Mouse (Mus musculus): ENCODE measurements around the gene Nat8. TPM values are rescaled to one million over a fixed set of nuclear protein-coding genes. Genes with fewer than 3 reads are reported as not detected.
"Not testable (repeated sequence)": the region's sequence is repeated elsewhere in the genome, so short reads cannot be mapped to it uniquely, and the experiment has no call there.

The Nat8 gene
- 0.33 TPM in 1 of 2 replicates, not detected in the other for polyA plus RNA-seq (2015; fragmentation: Nextera tagmentation; extraction: Ambion mirVana)

GRCm38 (mm10) chr6:85831796-85832321 lies at the start of gene Nat8:
Gene Nat8 (minus strand): TSS chr6:85832082.
- ATAC-seq = no peak

GRCm38 (mm10) chr6:85869006-85869405 lies 37.1 kb upstream of the Nat8 start, which contains the start of gene Nat8f2:
Gene Nat8f2 (minus strand): TSS chr6:85869158.
- H3K4me2 ChIP-seq (ENCODE audit: low read length); H3K4me1 ChIP-seq (ENCODE audit: control insufficient read depth, insufficient read depth, low read length); H3K9me3 ChIP-seq (replicated peaks; ENCODE audit: control insufficient read depth, low read length, poor library complexity, severe bottlenecking); H3K27ac ChIP-seq (ENCODE audit: low read length); H3K36me3 ChIP-seq (ENCODE audit: control insufficient read depth, insufficient read depth, low read length); H3K27me3 ChIP-seq (ENCODE audit: control insufficient read depth, insufficient read depth, low read depth, low read length); ATAC-seq; H3K9ac ChIP-seq (ENCODE audit: low read depth, low read length); H3K4me3 ChIP-seq (ENCODE audit: low read depth, low read length): not testable (repeated sequence)
- 82% methylated on average over 5 of the region's 5 CpGs for WGBS

More at GRCm38 (mm10) chr6:85831796-85832321, at the start of gene Nat8:
- no peaks in the 10 kb centered on the region for H3K9me3 ChIP-seq (replicated peaks; ENCODE audit: control insufficient read depth, low read length, poor library complexity, severe bottlenecking)
- H3K4me1 ChIP-seq (ENCODE audit: control insufficient read depth, insufficient read depth, low read length) = no peaks in the 10 kb centered on the region
- H3K9ac ChIP-seq (ENCODE audit: low read depth, low read length) = no peak within 1 kb of the TSS
- no peaks in the 10 kb centered on the region for H3K36me3 ChIP-seq (ENCODE audit: control insufficient read depth, insufficient read depth, low read length)
- no peak within 1 kb of the TSS for H3K27ac ChIP-seq (ENCODE audit: low read length)
- WGBS = 83% methylated on average over 7 of the region's 7 CpGs
- H3K4me2 ChIP-seq (ENCODE audit: low read length) = no peak within 1 kb of the TSS
- no peaks in the 10 kb centered on the region for H3K27me3 ChIP-seq (ENCODE audit: control insufficient read depth, insufficient read depth, low read depth, low read length)
- H3K4me3 ChIP-seq (ENCODE audit: low read depth, low read length) = no peak within 1 kb of the TSS

- H3K27me3 ChIP-seq (ENCODE audit: control insufficient read depth, insufficient read depth, low read depth, low read length) = no peaks in the 10 kb centered on the region
- no peaks in the 10 kb centered on the region for H3K4me1 ChIP-seq (ENCODE audit: control insufficient read depth, insufficient read depth, low read length)
- no peak overlapping the region for H3K4me2 ChIP-seq (ENCODE audit: low read length)
- H3K9ac ChIP-seq (ENCODE audit: low read depth, low read length) = no peak overlapping the region
- no peak overlapping the region for H3K27ac ChIP-seq (ENCODE audit: low read length)
- H3K36me3 ChIP-seq (ENCODE audit: control insufficient read depth, insufficient read depth, low read length) = no peaks in the 10 kb centered on the region
- no peak overlapping the region for H3K4me3 ChIP-seq (ENCODE audit: low read depth, low read length)
- WGBS = 87% methylated on average over 8 of the region's 8 CpGs
- no peaks in the 10 kb centered on the region for H3K9me3 ChIP-seq (replicated peaks; ENCODE audit: control insufficient read depth, low read length, poor library complexity, severe bottlenecking)
- ATAC-seq = no peak
Observed at GRCm38 (mm10) chr6:85867726-85868690, 36.1 kb upstream of the Nat8 start.

- not testable (repeated sequence) for H3K9ac ChIP-seq (ENCODE audit: low read depth, low read length); H3K4me1 ChIP-seq (ENCODE audit: control insufficient read depth, insufficient read depth, low read length); H3K27me3 ChIP-seq (ENCODE audit: control insufficient read depth, insufficient read depth, low read depth, low read length); H3K9me3 ChIP-seq (replicated peaks; ENCODE audit: control insufficient read depth, low read length, poor library complexity, severe bottlenecking); H3K27ac ChIP-seq (ENCODE audit: low read length); H3K4me2 ChIP-seq (ENCODE audit: low read length); ATAC-seq; H3K4me3 ChIP-seq (ENCODE audit: low read depth, low read length); H3K36me3 ChIP-seq (ENCODE audit: control insufficient read depth, insufficient read depth, low read length)
- WGBS = 62% methylated on average over 1 of the region's 1 CpGs
Observed at GRCm38 (mm10) chr6:85866995-85867394, 35.1 kb upstream of the Nat8 start.

GRCm38 (mm10) chr6:85866166-85866565 lies 34.3 kb upstream of the Nat8 start:
- not testable (repeated sequence) for H3K36me3 ChIP-seq (ENCODE audit: control insufficient read depth, insufficient read depth, low read length); H3K9ac ChIP-seq (ENCODE audit: low read depth, low read length); ATAC-seq; H3K27ac ChIP-seq (ENCODE audit: low read length); H3K4me3 ChIP-seq (ENCODE audit: low read depth, low read length); H3K4me2 ChIP-seq (ENCODE audit: low read length); H3K27me3 ChIP-seq (ENCODE audit: control insufficient read depth, insufficient read depth, low read depth, low read length); H3K4me1 ChIP-seq (ENCODE audit: control insufficient read depth, insufficient read depth, low read length); H3K9me3 ChIP-seq (replicated peaks; ENCODE audit: control insufficient read depth, low read length, poor library complexity, severe bottlenecking)
- WGBS = 89% methylated on average over 3 of the region's 3 CpGs

- H3K4me1 ChIP-seq (ENCODE audit: control insufficient read depth, insufficient read depth, low read length); H3K9ac ChIP-seq (ENCODE audit: low read depth, low read length); H3K4me3 ChIP-seq (ENCODE audit: low read depth, low read length); H3K27me3 ChIP-seq (ENCODE audit: control insufficient read depth, insufficient read depth, low read depth, low read length); H3K36me3 ChIP-seq (ENCODE audit: control insufficient read depth, insufficient read depth, low read length); H3K4me2 ChIP-seq (ENCODE audit: low read length); H3K27ac ChIP-seq (ENCODE audit: low read length); H3K9me3 ChIP-seq (replicated peaks; ENCODE audit: control insufficient read depth, low read length, poor library complexity, severe bottlenecking); ATAC-seq: not testable (repeated sequence)
- 70% methylated on average over 5 of the region's 7 CpGs for WGBS
Observed at GRCm38 (mm10) chr6:85864900-85865639, 33.2 kb upstream of the Nat8 start.

- no peak for ATAC-seq
- Histone ChIP-seq H3K36me3 (ENCODE audit: control insufficient read depth, insufficient read depth, low read length) (no peaks in the 10 kb centered on the region), H3K4me1 (ENCODE audit: control insufficient read depth, insufficient read depth, low read length) (no peaks in the 10 kb centered on the region), H3K9me3 (replicated peaks; ENCODE audit: control insufficient read depth, low read length, poor library complexity, severe bottlenecking) (no peaks in the 10 kb centered on the region), H3K27ac (ENCODE audit: low read length) (no peak overlapping the region), H3K9ac (ENCODE audit: low read depth, low read length) (no peak overlapping the region), H3K4me3 (ENCODE audit: low read depth, low read length) (no peak overlapping the region), H3K27me3 (ENCODE audit: control insufficient read depth, insufficient read depth, low read depth, low read length) (no peaks in the 10 kb centered on the region), H3K4me2 (ENCODE audit: low read length) (no peak overlapping the region)
- WGBS = 90% methylated on average over 2 of the region's 2 CpGs
Observed at GRCm38 (mm10) chr6:85863840-85864239, 32.0 kb upstream of the Nat8 start.

GRCm38 (mm10) chr6:85863136-85863535 lies 31.3 kb upstream of the Nat8 start:
- H3K4me3 ChIP-seq (ENCODE audit: low read depth, low read length) = no peak overlapping the region
- H3K27me3 ChIP-seq (ENCODE audit: control insufficient read depth, insufficient read depth, low read depth, low read length) = no peaks in the 10 kb centered on the region
- H3K4me1 ChIP-seq (ENCODE audit: control insufficient read depth, insufficient read depth, low read length) = no peaks in the 10 kb centered on the region
- no peaks in the 10 kb centered on the region for H3K36me3 ChIP-seq (ENCODE audit: control insufficient read depth, insufficient read depth, low read length)
- WGBS = 93% methylated on average over 2 of the region's 2 CpGs
- H3K27ac ChIP-seq (ENCODE audit: low read length) = no peak overlapping the region
- H3K4me2 ChIP-seq (ENCODE audit: low read length) = no peak overlapping the region
- H3K9me3 ChIP-seq (replicated peaks; ENCODE audit: control insufficient read depth, low read length, poor library complexity, severe bottlenecking) = no peaks in the 10 kb centered on the region
- ATAC-seq = no peak
- H3K9ac ChIP-seq (ENCODE audit: low read depth, low read length) = no peak overlapping the region

Measured in midbrain, embryonic 16.5 days (tissue).